Mouse (Mus musculus): ENCODE data around the gene Galns. TPM values are rescaled to one million over a fixed set of nuclear protein-coding genes. Genes with fewer than 3 reads are reported as not detected.

The Galns gene
- polyA plus RNA-seq, 1 experiment from 2014 or later: 6.2 TPM

DNA sequence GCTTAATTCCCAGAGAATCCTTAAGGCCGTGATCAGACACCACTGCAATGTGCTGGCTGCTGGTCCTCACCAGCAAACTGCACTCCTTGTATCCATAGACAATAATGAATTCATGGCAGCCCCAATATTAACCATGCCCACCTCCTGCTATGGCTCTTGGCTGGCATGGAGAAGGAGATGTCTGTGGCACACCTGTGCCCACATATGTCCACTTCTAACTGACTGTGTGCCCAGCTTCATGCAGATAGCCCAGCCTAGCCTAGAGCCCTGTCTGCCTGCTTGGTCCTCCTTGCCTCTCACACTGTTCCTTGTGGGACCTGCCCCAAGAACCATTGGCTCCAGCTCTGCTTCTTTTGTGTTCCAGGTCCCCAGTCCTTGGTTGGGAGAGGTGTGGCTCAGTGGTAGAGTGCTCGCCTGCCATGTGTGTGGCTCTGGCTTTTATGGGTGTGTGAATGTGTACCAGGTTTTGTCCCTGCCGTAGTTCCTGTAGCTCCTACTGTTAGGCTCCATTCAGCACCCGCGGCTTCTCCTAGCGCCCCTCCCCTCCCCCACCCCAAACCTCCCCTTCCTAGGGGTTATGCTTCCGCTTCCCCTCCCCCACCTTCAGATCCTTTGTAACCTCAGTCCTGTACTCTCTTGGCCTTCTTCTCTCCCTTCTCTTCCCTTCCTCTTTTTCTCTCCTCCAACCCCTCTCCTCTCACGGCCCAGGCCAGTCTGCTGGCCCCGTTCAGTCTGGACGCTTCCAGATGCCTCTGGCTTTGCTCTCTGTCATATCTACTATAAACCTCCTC, 53.8 kb downstream of the Galns start:
- H3K9ac ChIP-seq: no peak overlapping the region
- H3K27ac ChIP-seq: no peak overlapping the region
- no peak for ATAC-seq (ENCODE audit: low FRiP score, low read depth)
- no peaks in the 10 kb centered on the region for H3K36me3 ChIP-seq
- H3K27me3 ChIP-seq (replicated peaks): no peaks in the 10 kb centered on the region
- H3K4me1 ChIP-seq: 0 out of 2 replicates have a peak, but pooled peaks cover 7% of the 10 kb centered on the region
- 40% methylated on average over 10 of the region's 10 CpGs for WGBS
- no peak overlapping the region for H3K4me2 ChIP-seq (replicated peaks)
- H3K4me3 ChIP-seq: no peak overlapping the region
- no peaks in the 10 kb centered on the region for H3K9me3 ChIP-seq

DNA sequence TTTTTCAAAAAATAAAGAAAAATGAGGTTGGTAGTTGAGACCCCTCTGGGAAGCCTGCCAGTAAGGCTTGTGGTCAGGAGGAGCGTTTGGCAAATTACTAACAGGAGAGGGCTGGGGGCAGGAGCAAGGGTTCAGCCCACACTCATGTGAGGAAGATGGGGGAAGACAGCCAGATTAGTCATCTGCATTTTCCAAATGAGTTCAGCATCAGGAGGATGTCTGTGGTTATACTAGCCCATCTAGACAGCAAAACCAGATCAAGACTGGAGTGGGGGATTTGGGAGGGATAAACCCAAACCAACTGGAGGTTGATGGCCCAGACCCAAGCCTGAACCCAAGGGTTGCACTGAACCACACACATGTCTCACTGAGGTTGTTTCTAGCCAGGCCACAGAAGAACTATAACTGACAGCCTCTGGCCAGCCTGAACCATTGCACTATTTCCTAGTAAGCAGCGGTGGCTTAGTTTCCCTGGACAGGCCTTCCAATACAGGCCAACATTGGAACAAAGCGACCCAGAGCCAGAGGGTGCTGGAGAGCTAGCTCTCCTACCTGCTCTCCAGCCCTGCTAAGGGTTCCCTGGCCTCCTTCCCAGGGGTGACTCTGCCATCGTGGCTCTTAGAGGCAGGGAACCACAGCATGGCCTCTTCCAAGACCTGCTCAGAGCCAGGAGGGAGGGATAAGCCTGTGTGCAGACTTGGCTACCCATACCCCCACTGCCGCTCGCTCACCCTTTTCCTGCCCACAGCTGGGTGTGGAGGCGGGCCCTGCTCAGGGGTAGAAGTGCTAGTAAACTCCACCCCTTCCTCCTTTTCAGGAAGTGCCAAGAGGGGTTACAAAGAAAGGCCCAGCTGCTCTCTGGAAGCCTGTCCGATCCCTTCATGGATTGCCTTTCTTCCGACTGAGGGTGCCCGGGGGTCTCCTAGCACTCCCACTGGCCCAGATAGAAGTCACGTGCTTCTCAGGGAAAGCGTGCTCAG, 54.9 kb downstream of the Galns start:
- Histone ChIP-seq H3K27ac (no peak overlapping the region), H3K4me2 (replicated peaks) (no peak overlapping the region)

DNA sequence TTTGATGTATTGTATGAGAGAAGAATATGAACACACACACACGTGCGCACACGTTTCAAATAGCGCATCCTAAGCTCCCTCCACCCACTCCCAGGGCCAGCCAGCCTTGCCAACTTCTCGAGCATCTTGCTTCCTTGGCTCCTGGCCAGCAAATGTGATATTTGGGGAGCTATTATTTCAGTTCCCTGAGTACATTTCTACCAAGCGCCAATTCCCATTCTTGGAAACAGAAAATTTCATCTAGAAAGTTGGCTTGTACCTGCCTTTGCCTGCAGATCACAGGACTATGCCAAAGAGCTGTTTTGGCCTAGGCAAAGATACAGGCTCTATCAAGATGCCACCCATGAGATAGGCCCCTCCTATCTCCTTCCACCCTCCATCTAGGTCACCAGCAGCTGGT, 56.5 kb downstream of the Galns start:
- peaks cover 21% of the 10 kb centered on the region for H3K27me3 ChIP-seq (replicated peaks)
- H3K4me2 ChIP-seq (replicated peaks): no peak overlapping the region
- H3K27ac ChIP-seq: no peak overlapping the region
- no peak overlapping the region for H3K4me3 ChIP-seq
- no peaks in the 10 kb centered on the region for H3K36me3 ChIP-seq
- ATAC-seq (ENCODE audit: low FRiP score, low read depth): no peak
- H3K9ac ChIP-seq: no peak overlapping the region
- peaks cover 21% of the 10 kb centered on the region; the same call in 1 of the 2 replicates for H3K4me1 ChIP-seq
- WGBS: 88% methylated on average over 6 of the region's 6 CpGs
- no peaks in the 10 kb centered on the region for H3K9me3 ChIP-seq

More for the DNA sequence above, 54.9 kb downstream of the Galns start:
- H3K4me1 ChIP-seq: peaks cover 10% of the 10 kb centered on the region; the same call in 1 of the 2 replicates
- WGBS: 69% methylated on average over 12 of the region's 12 CpGs
- no peaks in the 10 kb centered on the region for H3K9me3 ChIP-seq
- no peak for ATAC-seq (ENCODE audit: low FRiP score, low read depth)
- H3K9ac ChIP-seq: no peak overlapping the region
- no peak overlapping the region for H3K4me3 ChIP-seq
- no peaks in the 10 kb centered on the region for H3K36me3 ChIP-seq
- peaks cover 6% of the 10 kb centered on the region for H3K27me3 ChIP-seq (replicated peaks)

DNA sequence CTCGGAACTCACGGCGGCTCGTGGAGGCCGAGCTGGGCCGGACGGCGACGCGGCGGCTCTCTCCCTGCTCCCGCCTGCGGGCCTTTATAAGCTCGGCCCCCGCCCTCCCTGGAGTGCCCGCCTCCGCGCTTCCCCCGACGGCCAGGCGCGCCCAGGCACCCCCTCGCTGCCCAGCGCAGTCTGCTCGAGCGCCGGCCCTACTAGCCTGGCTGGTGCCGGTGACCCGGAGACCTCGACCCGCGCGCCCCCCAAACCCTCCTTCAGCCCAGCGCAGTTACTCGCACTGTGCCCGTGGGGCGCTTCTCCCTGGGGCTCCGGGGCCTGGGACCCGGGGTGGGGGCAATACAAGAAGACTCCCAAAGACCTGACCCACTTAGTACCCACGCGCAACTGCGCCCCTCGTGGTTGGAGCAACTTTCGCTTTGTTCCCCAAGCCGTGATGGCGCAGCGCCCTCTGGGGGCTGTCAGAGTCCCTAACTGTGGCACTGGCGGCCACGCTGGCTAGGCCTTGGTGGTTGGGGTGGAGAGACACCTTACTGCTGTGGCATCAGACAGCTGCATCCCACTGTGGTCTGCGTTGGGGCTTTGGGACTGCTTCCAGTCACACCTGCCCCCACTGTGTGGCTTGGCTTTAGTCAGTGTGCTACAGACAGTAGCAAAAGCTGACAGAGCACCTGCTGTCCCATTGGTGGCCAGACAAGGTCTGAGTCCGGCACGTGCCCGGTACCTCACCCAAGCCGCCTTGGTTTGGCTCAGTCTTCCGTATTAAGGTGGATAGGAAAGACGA, 59.8 kb downstream of the Galns start, which contains the start of gene Piezo1:
TSS of gene Piezo1 (minus strand) at position 65 of the 787 bp plus-strand sequence.
- peak; percentile 65; the same call in 1 of the 2 replicates for ATAC-seq (ENCODE audit: low FRiP score, low read depth)
- Histone ChIP-seq H3K27ac (no peak within 1 kb of the TSS), H3K9me3 (no peaks in the 10 kb centered on the region), H3K4me3 (peak within 1 kb of the TSS; percentile 52), H3K4me1 (peaks cover 23% of the 10 kb centered on the region; the same call in 1 of the 2 replicates), H3K4me2 (replicated peaks) (peak within 1 kb of the TSS; percentile 90), H3K27me3 (replicated peaks) (peaks cover 33% of the 10 kb centered on the region), H3K36me3 (no peaks in the 10 kb centered on the region), H3K9ac (peak within 1 kb of the TSS; percentile 68)
- 13% methylated on average over 56 of the region's 56 CpGs for WGBS

DNA sequence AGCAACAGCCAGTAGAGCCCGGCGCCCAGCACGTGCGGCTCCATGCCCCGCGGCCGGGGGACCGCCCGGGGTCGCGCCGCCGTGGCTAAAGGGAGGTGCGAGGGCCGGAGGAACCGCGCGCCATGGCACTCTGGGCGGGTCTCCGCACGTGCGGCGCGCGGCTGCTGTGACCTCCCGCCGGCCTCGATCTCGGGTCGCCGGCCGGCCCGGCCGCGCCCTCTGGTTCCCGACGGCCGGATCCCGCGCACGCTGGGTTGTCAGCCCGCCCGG, 60.3 kb downstream of the Galns start:
- ATAC-seq (ENCODE audit: low FRiP score, low read depth): no peak
- Histone ChIP-seq H3K27me3 (replicated peaks) (peaks cover 33% of the 10 kb centered on the region), H3K4me1 (peaks cover 23% of the 10 kb centered on the region; the same call in 1 of the 2 replicates), H3K27ac (no peak overlapping the region), H3K9ac (peak overlapping the region; percentile 68), H3K4me2 (replicated peaks) (peak overlapping the region; percentile 90), H3K9me3 (no peaks in the 10 kb centered on the region), H3K4me3 (peak overlapping the region; percentile 52), H3K36me3 (no peaks in the 10 kb centered on the region)
- WGBS: under 1% methylated on average over 43 of the region's 43 CpGs

DNA sequence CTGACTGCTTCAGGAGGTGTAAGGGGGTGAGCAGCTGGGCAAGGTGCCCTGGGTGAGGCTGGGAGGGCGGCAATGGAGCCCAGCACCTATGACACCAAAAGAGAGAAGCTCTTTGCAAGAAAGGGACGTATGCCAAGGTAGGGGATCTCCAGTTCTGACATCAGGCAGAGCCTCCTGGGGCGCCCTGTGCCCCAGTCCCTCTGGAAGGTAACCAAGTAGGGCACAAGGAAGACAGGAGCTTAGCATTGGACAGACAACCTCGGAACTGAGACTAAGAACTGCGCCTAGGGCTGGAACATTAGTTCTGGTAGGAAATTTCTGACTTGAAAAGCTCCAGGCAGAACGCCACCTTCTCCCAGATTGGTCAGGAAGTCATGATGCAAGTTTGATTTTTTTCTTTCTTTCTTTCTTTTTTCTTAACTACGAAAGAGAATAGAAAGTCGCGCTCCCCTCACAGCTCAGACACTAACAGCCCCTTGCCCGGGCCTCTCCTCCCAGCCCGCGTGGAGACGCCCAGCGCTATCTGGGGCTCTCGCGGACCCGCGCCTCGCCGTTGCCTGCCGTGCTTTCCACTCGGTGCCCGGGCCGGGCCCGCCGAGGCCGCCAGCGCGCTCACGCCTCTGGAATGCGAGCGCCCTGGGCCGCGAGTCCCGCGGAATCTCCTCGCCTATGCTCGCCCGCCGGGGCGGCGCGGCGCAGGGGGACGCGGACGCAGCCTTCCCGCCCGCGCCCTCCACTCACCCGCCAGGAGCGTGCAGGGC, 60.8 kb downstream of the Galns start:
- 5% methylated on average over 52 of the region's 52 CpGs for WGBS
- peak; percentile 48; the same call in 1 of the 2 replicates for ATAC-seq (ENCODE audit: low FRiP score, low read depth)
- Histone ChIP-seq H3K27ac (no peak overlapping the region), H3K36me3 (no peaks in the 10 kb centered on the region), H3K4me3 (peak overlapping the region; percentile 52), H3K9me3 (no peaks in the 10 kb centered on the region), H3K4me2 (replicated peaks) (peak overlapping the region; percentile 90), H3K4me1 (peaks cover 23% of the 10 kb centered on the region; the same call in 1 of the 2 replicates), H3K9ac (peak overlapping the region; percentile 68), H3K27me3 (replicated peaks) (peaks cover 33% of the 10 kb centered on the region)

DNA sequence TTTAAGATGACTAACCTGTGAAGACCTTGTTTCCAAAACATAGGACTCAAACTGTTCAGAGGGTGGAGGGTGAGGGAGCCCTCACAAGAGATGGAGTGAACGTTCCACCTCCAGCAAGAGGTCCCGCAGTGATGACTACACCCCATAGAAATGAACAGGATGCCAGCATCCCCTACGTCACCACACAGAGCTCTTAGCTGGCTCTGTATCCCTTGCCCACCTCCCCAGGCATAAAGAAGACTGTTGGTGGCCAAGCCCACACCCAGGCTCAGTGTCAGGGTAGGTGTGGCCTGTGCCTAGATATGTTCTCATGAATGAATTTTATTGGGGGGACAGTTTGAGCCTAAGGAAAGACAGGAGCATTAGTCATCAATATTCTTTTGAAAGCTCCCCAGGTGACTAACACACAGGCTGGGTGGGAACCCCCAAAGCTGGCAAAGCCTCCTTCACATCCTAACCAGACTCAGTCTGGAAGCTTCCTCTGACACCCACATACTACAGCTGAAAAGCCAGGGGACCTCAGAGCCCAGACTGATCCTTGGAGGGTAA, 62.3 kb downstream of the Galns start:
- Histone ChIP-seq H3K4me2 (replicated peaks) (peak overlapping the region; percentile 15), H3K27me3 (replicated peaks) (peaks cover 33% of the 10 kb centered on the region), H3K4me1 (peaks cover 23% of the 10 kb centered on the region; the same call in 1 of the 2 replicates), H3K4me3 (no peak overlapping the region), H3K36me3 (no peaks in the 10 kb centered on the region), H3K9ac (no peak overlapping the region), H3K9me3 (no peaks in the 10 kb centered on the region), H3K27ac (no peak overlapping the region)
- ATAC-seq (ENCODE audit: low FRiP score, low read depth): no peak
- WGBS: 82% methylated on average over 3 of the region's 3 CpGs

DNA sequence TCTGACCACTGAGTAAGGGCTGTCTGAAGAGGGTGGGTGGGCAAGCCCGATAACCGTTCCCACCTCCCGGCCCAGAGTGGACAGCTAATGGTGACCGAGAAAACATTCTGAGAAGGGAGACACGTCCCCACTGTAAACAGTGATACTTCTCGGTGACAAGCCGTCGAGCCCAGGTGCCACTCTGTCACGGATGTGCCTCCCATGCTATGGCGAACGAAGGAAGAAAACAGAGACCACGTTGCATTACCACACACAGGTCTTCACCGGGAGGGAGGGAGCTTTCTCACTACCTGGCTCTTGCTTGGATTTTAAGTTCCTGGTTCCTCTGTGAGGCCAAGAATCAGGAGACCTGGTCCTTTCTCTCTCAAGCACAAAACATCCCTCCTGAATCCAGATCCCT, 62.9 kb downstream of the Galns start:
- H3K36me3 ChIP-seq: no peaks in the 10 kb centered on the region
- ATAC-seq (ENCODE audit: low FRiP score, low read depth): no peak
- peaks cover 33% of the 10 kb centered on the region for H3K27me3 ChIP-seq (replicated peaks)
- no peak overlapping the region for H3K9ac ChIP-seq
- no peak overlapping the region for H3K27ac ChIP-seq
- H3K4me1 ChIP-seq: peaks cover 23% of the 10 kb centered on the region; the same call in 1 of the 2 replicates
- H3K9me3 ChIP-seq: no peaks in the 10 kb centered on the region
- no peak overlapping the region for H3K4me3 ChIP-seq
- H3K4me2 ChIP-seq (replicated peaks): 0 out of 2 replicates have a peak overlapping the region, but pooled peaks have one; percentile 1
- 63% methylated on average over 13 of the region's 13 CpGs for WGBS

DNA sequence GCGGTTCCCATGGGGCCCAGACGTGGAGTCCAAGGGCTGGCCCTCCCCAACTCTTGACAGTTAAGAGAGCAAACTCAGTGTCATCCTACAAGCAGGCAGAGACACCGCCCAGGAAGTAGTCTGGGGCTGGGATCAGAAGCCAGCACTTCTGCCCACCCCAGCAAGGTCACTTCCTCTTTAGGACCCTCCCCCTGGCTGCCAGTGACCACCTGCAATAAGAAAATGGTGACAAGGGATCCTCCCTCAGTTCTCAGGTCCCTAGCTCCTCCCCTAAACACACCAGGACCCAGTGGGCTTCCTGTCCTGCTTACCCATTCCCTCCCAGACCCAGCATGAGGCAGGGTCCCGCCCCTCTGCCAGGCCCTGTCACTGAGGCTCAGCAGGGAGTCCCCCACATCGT, 63.4 kb downstream of the Galns start:
- ATAC-seq (ENCODE audit: low FRiP score, low read depth): no peak
- Histone ChIP-seq H3K4me3 (no peak overlapping the region), H3K36me3 (no peaks in the 10 kb centered on the region), H3K27me3 (replicated peaks) (peaks cover 33% of the 10 kb centered on the region), H3K9ac (no peak overlapping the region), H3K27ac (no peak overlapping the region), H3K4me1 (peaks cover 23% of the 10 kb centered on the region; the same call in 1 of the 2 replicates), H3K4me2 (replicated peaks) (0 out of 2 replicates have a peak overlapping the region, but pooled peaks have one; percentile 1), H3K9me3 (no peaks in the 10 kb centered on the region)
- 27% methylated on average over 5 of the region's 5 CpGs for WGBS

DNA sequence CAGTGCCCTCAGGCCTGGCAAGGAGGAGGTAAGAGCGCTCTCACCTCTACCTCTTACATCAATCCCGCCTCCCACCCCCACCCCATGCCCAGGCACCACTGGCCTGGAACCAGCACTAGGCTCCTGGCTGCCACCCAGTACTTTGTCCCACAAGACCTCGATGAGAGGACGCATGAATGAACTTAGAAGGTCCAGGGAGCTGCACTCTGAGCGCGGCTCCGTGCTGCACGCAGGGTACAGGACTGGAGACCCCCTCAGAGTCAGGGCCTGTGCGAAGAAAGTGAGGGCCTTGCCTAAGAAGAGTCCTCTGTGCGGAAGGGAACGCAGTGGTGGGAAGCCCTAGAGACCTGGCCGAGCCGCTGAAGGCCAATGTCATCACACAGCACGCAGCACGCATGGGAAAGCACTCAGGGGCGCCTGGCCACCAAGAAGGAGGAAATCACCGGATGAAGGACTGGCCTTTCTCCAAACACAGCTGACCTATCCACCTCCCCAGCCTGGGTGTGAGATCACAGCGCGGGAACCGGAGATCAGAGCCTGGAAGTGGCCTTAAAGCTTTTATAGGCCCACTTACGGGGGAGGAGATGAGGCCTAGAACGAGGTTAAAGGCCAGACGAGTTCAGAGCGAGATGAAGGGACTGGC, 64.3 kb downstream of the Galns start:
- H3K4me3 ChIP-seq: no peak overlapping the region
- H3K27me3 ChIP-seq (replicated peaks): peaks cover 33% of the 10 kb centered on the region
- no peak overlapping the region for H3K27ac ChIP-seq
- no peaks in the 10 kb centered on the region for H3K9me3 ChIP-seq
- WGBS: 55% methylated on average over 24 of the region's 24 CpGs
- no peak for ATAC-seq (ENCODE audit: low FRiP score, low read depth)
- H3K4me2 ChIP-seq (replicated peaks): peak overlapping the region; percentile 1; the same call in 1 of the 2 replicates
- no peaks in the 10 kb centered on the region for H3K36me3 ChIP-seq
- H3K9ac ChIP-seq: no peak overlapping the region
- peaks cover 23% of the 10 kb centered on the region; the same call in 1 of the 2 replicates for H3K4me1 ChIP-seq

Data from neural tube, embryonic 12.5 days (tissue).